Mouse (Mus musculus): Measurements from ENCODE around the gene Comp. TPM values are rescaled to one million over a fixed set of nuclear protein-coding genes. Genes with fewer than 3 reads are reported as not detected.

The Comp gene
- total and polyA plus RNA-seq, 3 experiments: 0.13 to 0.16 TPM; not detected in 1

DNA sequence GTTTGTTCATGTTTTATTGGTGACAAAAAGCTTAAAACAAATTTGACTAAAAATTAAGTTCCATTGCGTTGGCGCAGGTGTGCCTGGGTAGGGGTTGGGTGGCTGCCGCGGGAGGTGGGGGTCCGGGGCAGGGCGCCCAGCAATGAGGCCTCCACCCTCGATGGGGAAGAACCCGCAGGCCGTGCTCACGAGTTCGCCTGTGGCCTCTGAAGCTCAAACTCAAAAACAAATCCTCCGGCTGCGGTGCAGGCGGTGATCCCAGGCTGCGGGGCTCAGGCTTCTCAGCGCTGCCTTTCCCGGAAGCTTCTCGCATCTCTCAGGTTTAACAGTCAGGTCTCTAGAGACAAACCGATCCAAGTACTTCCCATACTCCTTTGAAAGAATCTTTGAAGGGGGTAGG is 41.8 kb upstream of the Comp start:
- Histone ChIP-seq H3K9ac (ENCODE audit: insufficient read depth, low read depth) (no peak overlapping the region), H3K36me3 (replicated peaks in 1 of 2; ENCODE audit: control insufficient read depth in 1 of 2, insufficient read depth in 1 of 2, low read length in 1 of 2) (peaks cover 61 to 70% of the 10 kb centered on the region in 2 experiments)
- no peak for DNase-seq (ENCODE audit: extremely low read depth)

GRCm38 (mm10) chr8:70332070-70332877 is 41.1 kb upstream of the Comp start:
- in situ Hi-C loops (cut with MboI; ENCODE audit: low pct_ligation_motif_present, low pct_unique_long_range_greater_than_20kb, low sequenced_read_pairs): no loop called here
- H3K27ac ChIP-seq (ENCODE audit: insufficient read depth, low read depth): no peak overlapping the region

More for the DNA sequence above, 41.8 kb upstream of the Comp start:
- Histone ChIP-seq H3K4me1 (ENCODE audit: control insufficient read depth in 1 of 2, insufficient read depth in 2 of 2) (no peaks in the 10 kb centered on the region), H3K4me3 (replicated peaks in 1 of 3; ENCODE audit: low read depth in 2 of 3, low read length in 2 of 3, poor library complexity in 1 of 3) (no peak overlapping the region), H3K79me2 (replicated peaks; ENCODE audit: control insufficient read depth, extremely low read depth, insufficient read depth, poor library complexity, severe bottlenecking) (no peaks in the 10 kb centered on the region), H3K27me3 (replicated peaks) (no peaks in the 10 kb centered on the region), H3K9me3 (replicated peaks; ENCODE audit: low read length) (peaks cover 20% of the 10 kb centered on the region), H3K4me2 (ENCODE audit: insufficient read depth, low read depth, poor library complexity, severe bottlenecking) (no peak overlapping the region), H3K27ac (ENCODE audit: insufficient read depth, low read depth) (no peak overlapping the region)
- TF ChIP-seq MXI1 (IDR thresholded peaks at IDR 0.05; ENCODE audit: low read depth, low read length) (no peak), MEF2A (IDR thresholded peaks at IDR 0.05; ENCODE audit: borderline replicate concordance, low read depth, low read length) (no peak), USF1 (IDR thresholded peaks at IDR 0.05; ENCODE audit: low read depth, low read length) (no peak)
- dilution Hi-C loops (cut with MboI; ENCODE audit: extremely low pct_ligation_motif_present, extremely low pct_unique_long_range_greater_than_20kb, low sequenced_read_pairs) (no loop called here), in situ Hi-C loops (cut with MboI; ENCODE audit: low pct_ligation_motif_present, low pct_unique_long_range_greater_than_20kb, low sequenced_read_pairs) (no loop called here)

DNA sequence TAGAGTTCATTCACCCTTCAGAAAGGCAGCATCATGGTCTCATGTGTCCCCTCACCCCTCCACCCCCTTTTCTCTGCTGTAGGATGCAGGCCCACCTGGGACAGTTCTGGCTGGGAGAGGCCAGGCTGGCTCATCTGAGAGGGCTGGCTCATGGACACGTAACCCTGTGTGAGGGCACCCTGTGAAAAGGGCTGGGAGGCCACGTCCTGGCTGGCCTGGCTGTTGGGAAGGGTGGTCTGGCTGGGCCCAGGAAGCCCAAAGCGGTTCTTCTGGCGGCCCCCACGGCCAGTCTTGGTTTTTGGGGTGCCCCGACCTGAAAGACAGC is 40.5 kb upstream of the Comp start:
- H3K36me3 ChIP-seq (replicated peaks in 1 of 2; ENCODE audit: control insufficient read depth in 1 of 2, insufficient read depth in 1 of 2, low read length in 1 of 2): peaks cover 74 to 82% of the 10 kb centered on the region in 2 experiments
- peaks cover 14% of the 10 kb centered on the region for H3K9me3 ChIP-seq (replicated peaks; ENCODE audit: low read length)
- H3K27ac ChIP-seq (ENCODE audit: insufficient read depth, low read depth): no peak overlapping the region
- H3K4me2 ChIP-seq (ENCODE audit: insufficient read depth, low read depth, poor library complexity, severe bottlenecking): no peak overlapping the region
- H3K9ac ChIP-seq (ENCODE audit: insufficient read depth, low read depth): no peak overlapping the region
- no peaks in the 10 kb centered on the region for H3K79me2 ChIP-seq (replicated peaks; ENCODE audit: control insufficient read depth, extremely low read depth, insufficient read depth, poor library complexity, severe bottlenecking)
- H3K4me3 ChIP-seq (replicated peaks in 1 of 3; ENCODE audit: low read depth in 2 of 3, low read length in 2 of 3, poor library complexity in 1 of 3): no peak overlapping the region
- dilution Hi-C loops (cut with MboI; ENCODE audit: extremely low pct_ligation_motif_present, extremely low pct_unique_long_range_greater_than_20kb, low sequenced_read_pairs) (no loop called here), in situ Hi-C loops (cut with MboI; ENCODE audit: low pct_ligation_motif_present, low pct_unique_long_range_greater_than_20kb, low sequenced_read_pairs) (no loop called here)
- TF ChIP-seq JUND (conservative IDR thresholded peaks at IDR 0.05; ENCODE audit: low read depth, low read length) (no peak), GABPA (IDR thresholded peaks at IDR 0.05; ENCODE audit: insufficient replicate concordance, low read depth, low read length) (no peak), SIN3A (IDR thresholded peaks at IDR 0.05; ENCODE audit: low read length) (no peak), ZKSCAN1 (IDR thresholded peaks at IDR 0.05; ENCODE audit: borderline replicate concordance, low read depth, low read length) (no peak), SMC3 (IDR thresholded peaks at IDR 0.05; ENCODE audit: low read depth, low read length) (no peak), BHLHE40 (IDR thresholded peaks at IDR 0.05; ENCODE audit: low read depth, low read length) (no peak), POLR2A (IDR thresholded peaks at IDR 0.05; ENCODE audit: low read depth, low read length) (no peak), KAT2A (IDR thresholded peaks at IDR 0.05; ENCODE audit: insufficient replicate concordance, low read length) (no peak), ZC3H11A (IDR thresholded peaks at IDR 0.05; ENCODE audit: low read depth, low read length) (no peak), ELF1 (IDR thresholded peaks at IDR 0.05; ENCODE audit: low read depth, low read length) (no peak), TBP (conservative IDR thresholded peaks at IDR 0.05; ENCODE audit: low read depth, low read length) (no peak), NRF1 (IDR thresholded peaks at IDR 0.05; ENCODE audit: low read depth, low read length) (no peak)
- no peaks in the 10 kb centered on the region for H3K27me3 ChIP-seq (replicated peaks)
- no peak for DNase-seq (ENCODE audit: extremely low read depth)
- no peaks in the 10 kb centered on the region for H3K4me1 ChIP-seq (ENCODE audit: control insufficient read depth in 1 of 2, insufficient read depth in 2 of 2)

More at GRCm38 (mm10) chr8:70332070-70332877, 41.1 kb upstream of the Comp start:
- Histone ChIP-seq H3K79me2 (replicated peaks; ENCODE audit: control insufficient read depth, extremely low read depth, insufficient read depth, poor library complexity, severe bottlenecking) (no peaks in the 10 kb centered on the region), H3K9me3 (replicated peaks; ENCODE audit: low read length) (peaks cover 19% of the 10 kb centered on the region), H3K4me2 (ENCODE audit: insufficient read depth, low read depth, poor library complexity, severe bottlenecking) (no peak overlapping the region), H3K9ac (ENCODE audit: insufficient read depth, low read depth) (no peak overlapping the region), H3K36me3 (replicated peaks in 1 of 2; ENCODE audit: control insufficient read depth in 1 of 2, insufficient read depth in 1 of 2, low read length in 1 of 2) (peaks cover 68 to 78% of the 10 kb centered on the region in 2 experiments), H3K27me3 (replicated peaks) (no peaks in the 10 kb centered on the region), H3K4me3 (replicated peaks in 1 of 3; ENCODE audit: low read depth in 2 of 3, low read length in 2 of 3, poor library complexity in 1 of 3) (no peak overlapping the region), H3K4me1 (ENCODE audit: control insufficient read depth in 1 of 2, insufficient read depth in 2 of 2) (no peaks in the 10 kb centered on the region)
- dilution Hi-C loops (cut with MboI; ENCODE audit: extremely low pct_ligation_motif_present, extremely low pct_unique_long_range_greater_than_20kb, low sequenced_read_pairs): no loop called here
- TF ChIP-seq ZNF384 (IDR thresholded peaks at IDR 0.05; ENCODE audit: low read depth, low read length): no peak
- TF ChIP-seq MEF2A (IDR thresholded peaks at IDR 0.05; ENCODE audit: borderline replicate concordance, low read depth, low read length): no peak
- no peak for TF ChIP-seq TBP (conservative IDR thresholded peaks at IDR 0.05; ENCODE audit: low read depth, low read length)
- TF ChIP-seq USF2 (conservative IDR thresholded peaks at IDR 0.05; ENCODE audit: low read depth, low read length): no peak
- TF ChIP-seq MAFK (IDR thresholded peaks at IDR 0.05; ENCODE audit: insufficient replicate concordance, low read length): no peak
- TF ChIP-seq E2F4 (IDR thresholded peaks at IDR 0.05; ENCODE audit: insufficient replicate concordance, low read depth, low read length): no peak
- TF ChIP-seq ETS1 (conservative IDR thresholded peaks at IDR 0.05; ENCODE audit: low read depth, low read length): no peak
- no peak for TF ChIP-seq TCF12 (IDR thresholded peaks at IDR 0.05; ENCODE audit: low read depth, low read length)
- no peak for TF ChIP-seq JUND (conservative IDR thresholded peaks at IDR 0.05; ENCODE audit: low read depth, low read length)
- no peak for TF ChIP-seq JUN (IDR thresholded peaks at IDR 0.05; ENCODE audit: insufficient read depth, low read depth, low read length)
- TF ChIP-seq ZKSCAN1 (IDR thresholded peaks at IDR 0.05; ENCODE audit: borderline replicate concordance, low read depth, low read length): no peak
- TF ChIP-seq CHD2 (IDR thresholded peaks at IDR 0.05; ENCODE audit: low read length): no peak
- no peak for DNase-seq (ENCODE audit: extremely low read depth)

Data from CH12.LX (cell line).